Mouse (Mus musculus): Measurements from ENCODE around the gene Rab24.

- TF ChIP-seq USF1 (IDR thresholded peaks at IDR 0.05; ENCODE audit: low read depth, low read length) (no peak), CTCF (conservative IDR thresholded peaks at IDR 0.05 in 1 of 2, IDR thresholded peaks at IDR 0.05 in 1 of 2; ENCODE audit: low read depth in 2 of 2, low read length in 2 of 2) (no peak), ELF1 (IDR thresholded peaks at IDR 0.05; ENCODE audit: low read depth, low read length) (no peak), EP300 (IDR thresholded peaks at IDR 0.05; ENCODE audit: low read length) (no peak)
These were observed 8.7 kb downstream of the Rab24 start for GRCm38 (mm10) chr13:55313051-55313450.
